In genomic region chr2:32342539-32343350, GRCm38 (mm10) we compare ENCODE assay signal across 7 mouse cellular contexts. TPM values are rescaled to one million over a fixed set of nuclear protein-coding genes. Genes with fewer than 3 reads are reported as not detected.
DNase-seq lines count a peak whose midpoint lies in the region; ATAC-seq lines count a peak whose summit lies in the region.

No protein-coding gene starts in this region.

- WGBS in neural tube, embryonic 13.5 days, result 61% methylated on average over 6 of the region's 6 CpGs
- 77% methylated on average over 6 of the region's 6 CpGs for WGBS in embryonic facial prominence, embryonic 12.5 days
- WGBS in hindbrain, embryonic 15.5 days, result 64% methylated on average over 6 of the region's 6 CpGs
- WGBS in midbrain, embryonic 12.5 days, result 70% methylated on average over 6 of the region's 6 CpGs

- peak overlapping the region; percentile 27; the same call in 1 of the 2 replicates for H3K9ac ChIP-seq in neural tube, embryonic 13.5 days
- 0 out of 2 replicates have a peak overlapping the region, but pooled peaks have one; percentile 7 for H3K9ac ChIP-seq in embryonic facial prominence, embryonic 12.5 days
- no peak overlapping the region for H3K9ac ChIP-seq in hindbrain, embryonic 15.5 days
- 0 out of 2 replicates have a peak overlapping the region, but pooled peaks have one; percentile 11 for H3K9ac ChIP-seq in midbrain, embryonic 12.5 days (replicated peaks)

- H3K9me3 ChIP-seq in neural tube, embryonic 13.5 days, result no peaks in the 10 kb centered on the region
- no peaks in the 10 kb centered on the region for H3K9me3 ChIP-seq in embryonic facial prominence, embryonic 12.5 days
- no peaks in the 10 kb centered on the region for H3K9me3 ChIP-seq in hindbrain, embryonic 15.5 days
- no peaks in the 10 kb centered on the region for H3K9me3 ChIP-seq in midbrain, embryonic 12.5 days

- H3K27me3 ChIP-seq in neural tube, embryonic 13.5 days, result no peaks in the 10 kb centered on the region; the same call in 1 of the 2 replicates
- no peaks in the 10 kb centered on the region for H3K27me3 ChIP-seq in embryonic facial prominence, embryonic 12.5 days
- no peaks in the 10 kb centered on the region for H3K27me3 ChIP-seq in hindbrain, embryonic 15.5 days
- no peaks in the 10 kb centered on the region for H3K27me3 ChIP-seq in midbrain, embryonic 12.5 days

- H3K36me3 ChIP-seq in neural tube, embryonic 13.5 days, result peaks cover 36% of the 10 kb centered on the region
- peaks cover 40% of the 10 kb centered on the region for H3K36me3 ChIP-seq in embryonic facial prominence, embryonic 12.5 days
- peaks cover 16% of the 10 kb centered on the region for H3K36me3 ChIP-seq in hindbrain, embryonic 15.5 days
- H3K36me3 ChIP-seq in midbrain, embryonic 12.5 days, result no peaks in the 10 kb centered on the region

- DNase-seq in neural tube, embryonic 10.5 days (ENCODE audit: extremely low spot score, low spot score), result no peak
- no peak for DNase-seq in ovary, postnatal 14 days (ENCODE audit: low spot score)
- DNase-seq in spleen, postnatal 36 days (ENCODE audit: low spot score in 2 of 2), result no peak

- no peak overlapping the region for H3K4me3 ChIP-seq in neural tube, embryonic 13.5 days
- H3K4me3 ChIP-seq in embryonic facial prominence, embryonic 12.5 days, result no peak overlapping the region
- no peak overlapping the region for H3K4me3 ChIP-seq in hindbrain, embryonic 15.5 days
- no peak overlapping the region for H3K4me3 ChIP-seq in midbrain, embryonic 12.5 days

- H3K27ac ChIP-seq in neural tube, embryonic 13.5 days (replicated peaks), result peak overlapping the region; percentile 38; the same call in 1 of the 2 replicates
- H3K27ac ChIP-seq in embryonic facial prominence, embryonic 12.5 days, result no peak overlapping the region
- no peak overlapping the region for H3K27ac ChIP-seq in hindbrain, embryonic 15.5 days (replicated peaks)
- 0 out of 2 replicates have a peak overlapping the region, but pooled peaks have one; percentile 30 for H3K27ac ChIP-seq in midbrain, embryonic 12.5 days (replicated peaks)

- peak; percentile 37; the same call in 1 of the 2 replicates for ATAC-seq in neural tube, embryonic 13.5 days (ENCODE audit: low read depth)
- peak; percentile 23; the same call in 1 of the 2 replicates for ATAC-seq in embryonic facial prominence, embryonic 12.5 days (ENCODE audit: insufficient number of reproducible peaks, insufficient read depth, low FRiP score, low TSS enrichment)
- ATAC-seq in hindbrain, embryonic 15.5 days (ENCODE audit: low FRiP score, low read depth), result peak; percentile 50; the same call in 1 of the 2 replicates
- no peak for ATAC-seq in midbrain, embryonic 12.5 days (ENCODE audit: low FRiP score, low read depth)

- H3K4me1 ChIP-seq in neural tube, embryonic 13.5 days (replicated peaks), result peaks cover 18% of the 10 kb centered on the region
- no peaks in the 10 kb centered on the region for H3K4me1 ChIP-seq in embryonic facial prominence, embryonic 12.5 days
- peaks cover 9% of the 10 kb centered on the region for H3K4me1 ChIP-seq in hindbrain, embryonic 15.5 days (replicated peaks)
- H3K4me1 ChIP-seq in midbrain, embryonic 12.5 days, result peaks cover 10% of the 10 kb centered on the region

- H3K4me2 ChIP-seq in neural tube, embryonic 13.5 days, result no peak overlapping the region
- H3K4me2 ChIP-seq in embryonic facial prominence, embryonic 12.5 days (replicated peaks), result no peak overlapping the region
- no peak overlapping the region for H3K4me2 ChIP-seq in hindbrain, embryonic 15.5 days
- no peak overlapping the region for H3K4me2 ChIP-seq in midbrain, embryonic 12.5 days (replicated peaks)

RNA-seq across cellular contexts. Expression of gene Ciz1, which starts 9.4 kb away (rescaled TPM):
- 49.9 and 51.1 TPM in 2 replicates for polyA plus RNA-seq in neural tube, embryonic 13.5 days (2015; fragmentation: Nextera tagmentation; extraction: Ambion mirVana)
- 50.6 and 57.8 TPM in 2 replicates for polyA plus RNA-seq in embryonic facial prominence, embryonic 12.5 days (2016; fragmentation: Nextera tagmentation; extraction: Ambion mirVana)
- polyA plus RNA-seq in hindbrain, embryonic 15.5 days (2015; fragmentation: Nextera tagmentation; extraction: Ambion mirVana), result 48.2 and 60.7 TPM in 2 replicates
- polyA plus RNA-seq in midbrain, embryonic 12.5 days (2016; fragmentation: Nextera tagmentation; extraction: Ambion mirVana), result 61.5 TPM in 2 replicates

RNA-seq across cellular contexts. Expression of gene Dnm1, which starts 10.4 kb away (rescaled TPM):
- polyA plus RNA-seq in neural tube, embryonic 13.5 days (2015; fragmentation: Nextera tagmentation; extraction: Ambion mirVana), result 44.3 and 47.0 TPM in 2 replicates
- 45.0 and 47.8 TPM in 2 replicates for polyA plus RNA-seq in embryonic facial prominence, embryonic 12.5 days (2016; fragmentation: Nextera tagmentation; extraction: Ambion mirVana)
- 77.2 and 86.0 TPM in 2 replicates for polyA plus RNA-seq in hindbrain, embryonic 15.5 days (2015; fragmentation: Nextera tagmentation; extraction: Ambion mirVana)
- polyA plus RNA-seq in midbrain, embryonic 12.5 days (2016; fragmentation: Nextera tagmentation; extraction: Ambion mirVana), result 26.3 and 30.5 TPM in 2 replicates

RNA-seq across cellular contexts. Expression of gene 1110008P14Rik, which starts 39.0 kb away (rescaled TPM):
- polyA plus RNA-seq in neural tube, embryonic 13.5 days (2015; fragmentation: Nextera tagmentation; extraction: Ambion mirVana), result 101 and 135 TPM in 2 replicates
- polyA plus RNA-seq in embryonic facial prominence, embryonic 12.5 days (2016; fragmentation: Nextera tagmentation; extraction: Ambion mirVana), result 53.9 and 54.6 TPM in 2 replicates
- 156 and 160 TPM in 2 replicates for polyA plus RNA-seq in hindbrain, embryonic 15.5 days (2015; fragmentation: Nextera tagmentation; extraction: Ambion mirVana)
- polyA plus RNA-seq in midbrain, embryonic 12.5 days (2016; fragmentation: Nextera tagmentation; extraction: Ambion mirVana), result 57.5 and 61.1 TPM in 2 replicates

RNA-seq across cellular contexts. Expression of gene Lcn2, which starts 45.3 kb away (rescaled TPM):
- polyA plus RNA-seq in neural tube, embryonic 13.5 days (2015; fragmentation: Nextera tagmentation; extraction: Ambion mirVana), result 0.56 and 1.4 TPM in 2 replicates
- 1.3 and 1.4 TPM in 2 replicates for polyA plus RNA-seq in embryonic facial prominence, embryonic 12.5 days (2016; fragmentation: Nextera tagmentation; extraction: Ambion mirVana)
- 0.73 and 1.2 TPM in 2 replicates for polyA plus RNA-seq in hindbrain, embryonic 15.5 days (2015; fragmentation: Nextera tagmentation; extraction: Ambion mirVana)
- 0.60 TPM in 2 replicates for polyA plus RNA-seq in midbrain, embryonic 12.5 days (2016; fragmentation: Nextera tagmentation; extraction: Ambion mirVana)

RNA-seq across cellular contexts. Expression of gene Ptges2, which starts 53.0 kb away (rescaled TPM):
- 44.3 and 46.0 TPM in 2 replicates for polyA plus RNA-seq in neural tube, embryonic 13.5 days (2015; fragmentation: Nextera tagmentation; extraction: Ambion mirVana)
- 36.1 and 36.9 TPM in 2 replicates for polyA plus RNA-seq in embryonic facial prominence, embryonic 12.5 days (2016; fragmentation: Nextera tagmentation; extraction: Ambion mirVana)
- 51.0 and 57.4 TPM in 2 replicates for polyA plus RNA-seq in hindbrain, embryonic 15.5 days (2015; fragmentation: Nextera tagmentation; extraction: Ambion mirVana)
- 27.2 and 28.6 TPM in 2 replicates for polyA plus RNA-seq in midbrain, embryonic 12.5 days (2016; fragmentation: Nextera tagmentation; extraction: Ambion mirVana)

Comparison
In these comparisons a context has a peak if more than half of its experiments do, and no peak if none do; other contexts are left out.
1. H3K27ac ChIP-seq: peak in neural tube, embryonic 13.5 days (single experiment) and midbrain, embryonic 12.5 days (single experiment); none in embryonic facial prominence, embryonic 12.5 days (single experiment) and hindbrain, embryonic 15.5 days (single experiment).